Mouse (Mus musculus): ENCODE results near the gene Cptp.

Cptp gene

GRCm38 (mm10) chr4:155869317-155870033 is at the start of gene Cptp, which contains the start of gene Ints11:
Cptp (minus strand) TSS chr4:155869440.
Ints11 (plus strand) TSS chr4:155869546.
- ChIA-PET POLR2A (interaction anchor here (0.6 to 3.3 kb wide), 44 partner anchors 8 to 332 kb away, joined by 3 to 16 read pairs (median 4); partner anchors contain the start of genes 9430015G10Rik (in 1 of the 4), Acap3 (in 1 of the 4), Atad3a (in 1 of the 4) and Ccnl2 (in 1 of the 4)), CTCF (interaction anchor here in 2 of 4 experiments (0.5 to 1.7 kb wide), 7 partner anchors 10 to 99 kb away, joined by 3 to 7 read pairs (median 4); no protein-coding TSS in a partner anchor)

GRCm38 (mm10) chr4:155908751-155909150 is 39.5 kb upstream of the Cptp start:
- POLR2A ChIA-PET: interaction anchor here in 1 of 4 experiments (4.4 kb wide), 1 partner anchor 14 kb away, joined by 31 read pairs; no protein-coding TSS in a partner anchor
- CTCF ChIA-PET: no interaction called here

- ChIA-PET POLR2A (interaction anchor here in 2 of 4 experiments (1.5 to 4.4 kb wide), 3 partner anchors 13 to 16 kb away, joined by 4 to 31 read pairs (median 6); partner anchors contain the start of genes Acap3 (in 2 of the 2) and Pusl1 (in 2 of the 2)), CTCF (interaction anchor here in 1 of 4 experiments (0.9 kb wide), 1 partner anchor 51 kb away, joined by 3 read pairs; no protein-coding TSS in a partner anchor)
Observed at GRCm38 (mm10) chr4:155908281-155908680, 39.0 kb upstream of the Cptp start.

GRCm38 (mm10) chr4:155907003-155907402 is 37.8 kb upstream of the Cptp start:
- ChIA-PET CTCF (interaction anchor here in 2 of 4 experiments (0.6 to 1.1 kb wide), 2 partner anchors 9 to 37 kb away, joined by 3 to 4 read pairs; partner anchors contain the start of gene Ube2j2 (in 1 of the 2)), POLR2A (interaction anchor here in 3 of 4 experiments (0.6 to 4.4 kb wide), 8 partner anchors 12 to 329 kb away, joined by 3 to 31 read pairs (median 4); partner anchors contain the start of genes Acap3 (in 2 of the 3), Pusl1 (in 2 of the 3) and Noc2l (in 1 of the 3))

- CTCF ChIA-PET: no interaction called here
- POLR2A ChIA-PET: interaction anchor here in 2 of 4 experiments (0.7 to 4.4 kb wide), 5 partner anchors 11 to 330 kb away, joined by 3 to 31 read pairs (median 4); partner anchors contain the start of genes Acap3 (in 1 of the 2), Mxra8 (in 1 of the 2), Noc2l (in 1 of the 2) and Pusl1 (in 1 of the 2)
Observed at GRCm38 (mm10) chr4:155906125-155906524, 36.9 kb upstream of the Cptp start.

- ChIA-PET POLR2A (interaction anchor here in 2 of 4 experiments (0.7 to 4.4 kb wide), 4 partner anchors 10 to 330 kb away, joined by 3 to 31 read pairs (median 4); partner anchors contain the start of genes Mxra8 (in 1 of the 2) and Noc2l (in 1 of the 2)), CTCF (interaction anchor here in 3 of 4 experiments (0.6 to 1.6 kb wide), 4 partner anchors 53 to 75 kb away, joined by 3 to 12 read pairs (median 4); no protein-coding TSS in a partner anchor)
Observed at GRCm38 (mm10) chr4:155905634-155906033, 36.4 kb upstream of the Cptp start.

- POLR2A ChIA-PET: interaction anchor here in 3 of 4 experiments (0.6 to 4.4 kb wide), 9 partner anchors 9 to 205 kb away, joined by 3 to 31 read pairs (median 5); partner anchors contain the start of genes 9430015G10Rik (in 1 of the 3) and Ube2j2 (in 1 of the 3)
- CTCF ChIA-PET: interaction anchor here (0.5 to 1.6 kb wide), 24 partner anchors 9 to 689 kb away, joined by 3 to 12 read pairs (median 4); partner anchors contain the start of genes Acap3 (in 1 of the 4), Mrpl20 (in 1 of the 4), Mxra8 (in 1 of the 4) and Pusl1 (in 1 of the 4)
Observed at GRCm38 (mm10) chr4:155904318-155905102, 35.3 kb upstream of the Cptp start.

GRCm38 (mm10) chr4:155903246-155903645 is 34.0 kb upstream of the Cptp start:
- POLR2A ChIA-PET: interaction anchor here in 2 of 4 experiments (0.6 to 1.7 kb wide), 4 partner anchors 8 to 327 kb away, joined by 3 to 9 read pairs (median 6); partner anchors contain the start of genes Acap3 (in 1 of the 2), Pusl1 (in 1 of the 2) and Ube2j2 (in 1 of the 2)
- CTCF ChIA-PET: no interaction called here

- CTCF ChIA-PET: interaction anchor here in 3 of 4 experiments (0.6 to 1.3 kb wide), 3 partner anchors 58 to 131 kb away, joined by 3 to 4 read pairs (median 4); no protein-coding TSS in a partner anchor
- POLR2A ChIA-PET: interaction anchor here in 2 of 4 experiments (0.8 to 1.0 kb wide), 2 partner anchors 9 to 44 kb away, joined by 4 read pairs; partner anchors contain the start of genes Acap3 (in 1 of the 2) and Pusl1 (in 1 of the 2)
Observed at GRCm38 (mm10) chr4:155901205-155901604, 32.0 kb upstream of the Cptp start.

GRCm38 (mm10) chr4:155899355-155899754 is 30.1 kb upstream of the Cptp start:
- ChIA-PET POLR2A (no interaction called here), CTCF (interaction anchor here in 1 of 4 experiments (0.6 to 0.8 kb wide), 3 partner anchors 60 to 202 kb away, joined by 3 to 4 read pairs (median 4); no protein-coding TSS in a partner anchor)

- CTCF ChIA-PET: interaction anchor here in 3 of 4 experiments (0.5 to 0.8 kb wide), 3 partner anchors 9 to 1100 kb away, joined by 3 to 6 read pairs (median 3); no protein-coding TSS in a partner anchor
- POLR2A ChIA-PET: interaction anchor here in 1 of 4 experiments (0.8 to 1.2 kb wide), 2 partner anchors 12 to 29 kb away, joined by 3 to 4 read pairs; partner anchors contain the start of genes Cptp and Ints11
Observed at GRCm38 (mm10) chr4:155898318-155898717, 29.1 kb upstream of the Cptp start.

- ChIA-PET CTCF (interaction anchor here in 1 of 4 experiments (1.7 kb wide), 1 partner anchor 8 kb away, joined by 5 read pairs; no protein-coding TSS in a partner anchor), POLR2A (interaction anchor here in 2 of 4 experiments (0.5 to 4.2 kb wide), 8 partner anchors 10 to 84 kb away, joined by 3 to 31 read pairs (median 5); partner anchors contain the start of genes Ccnl2 (in 1 of the 2), Cptp (in 1 of the 2), Ints11 (in 1 of the 2) and Mxra8 (in 1 of the 2))
Observed at GRCm38 (mm10) chr4:155896461-155896860, 27.2 kb upstream of the Cptp start.

GRCm38 (mm10) chr4:155895826-155896225 is 26.6 kb upstream of the Cptp start:
- POLR2A ChIA-PET: interaction anchor here in 2 of 4 experiments (0.6 to 4.2 kb wide), 22 partner anchors 8 to 164 kb away, joined by 3 to 31 read pairs (median 4); partner anchors contain the start of genes Cptp (in 2 of the 2), Ints11 (in 2 of the 2), Ube2j2 (in 2 of the 2) and Ccnl2 (in 1 of the 2)
- CTCF ChIA-PET: interaction anchor here in 2 of 4 experiments (0.5 to 1.7 kb wide), 4 partner anchors 8 to 17 kb away, joined by 3 to 5 read pairs (median 3); no protein-coding TSS in a partner anchor

GRCm38 (mm10) chr4:155895216-155895615 is 26.0 kb upstream of the Cptp start:
- POLR2A ChIA-PET: interaction anchor here in 2 of 4 experiments (0.6 to 4.2 kb wide), 30 partner anchors 8 to 301 kb away, joined by 3 to 31 read pairs (median 4); partner anchors contain the start of genes Cptp (in 2 of the 2), Ints11 (in 2 of the 2), Ube2j2 (in 2 of the 2) and Mxra8 (in 1 of the 2)

GRCm38 (mm10) chr4:155894311-155894881 is 25.2 kb upstream of the Cptp start:
- ChIA-PET CTCF (interaction anchor here in 3 of 4 experiments (0.7 to 2.8 kb wide), 5 partner anchors 8 to 65 kb away, joined by 3 to 7 read pairs (median 4); no protein-coding TSS in a partner anchor), POLR2A (interaction anchor here in 2 of 4 experiments (0.6 to 4.2 kb wide), 30 partner anchors 8 to 469 kb away, joined by 3 to 31 read pairs (median 4); partner anchors contain the start of genes 9430015G10Rik (in 2 of the 2), Cptp (in 2 of the 2), Ints11 (in 2 of the 2) and Ube2j2 (in 2 of the 2))

More at GRCm38 (mm10) chr4:155895216-155895615, 26.0 kb upstream of the Cptp start:
- CTCF ChIA-PET: interaction anchor here in 2 of 4 experiments (0.5 to 1.7 kb wide), 4 partner anchors 9 to 61 kb away, joined by 3 to 5 read pairs (median 4); no protein-coding TSS in a partner anchor

All from embryonic stem cell, embryonic (primary cell).